Mouse (Mus musculus): ENCODE measurements around the gene 1500011B03Rik.
"Not testable (repeated sequence)": the region's sequence is repeated elsewhere in the genome, so short reads cannot be mapped to it uniquely, and the experiment has no call there.

- TF ChIP-seq POLR2A (IDR thresholded peaks at IDR 0.05; ENCODE audit: insufficient read depth, low read length); EP300 (IDR thresholded peaks at IDR 0.05; ENCODE audit: insufficient read depth, low read depth, low read length): not testable (repeated sequence)
Observed at GRCm38 (mm10) chr5:114844371-114844770, 21.1 kb upstream of the 1500011B03Rik start.

Measured in ES-Bruce4 (cell line).